Mouse (Mus musculus): Measurements from ENCODE around the gene St6gal1.

St6gal1 gene

DNA sequence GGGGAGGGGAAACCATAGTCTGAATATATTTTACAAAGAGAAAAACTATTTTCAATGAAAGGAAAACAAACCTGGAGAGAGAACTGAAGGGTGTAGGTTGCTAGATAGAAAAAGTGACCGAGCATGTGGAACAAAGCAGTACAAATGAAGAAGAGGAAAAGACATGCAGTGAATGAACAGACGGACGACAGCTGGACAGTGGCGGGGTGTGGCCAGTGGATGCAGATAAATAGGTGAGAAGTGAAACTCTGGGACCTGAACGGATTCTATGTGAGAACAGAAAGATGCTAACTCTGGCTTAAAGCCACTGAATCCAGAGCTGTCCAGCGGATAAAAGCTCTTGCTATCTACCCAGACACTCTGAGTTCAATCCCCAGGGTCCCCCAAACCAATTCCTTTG lies 25.2 kb downstream of the St6gal1 start:
- DNase-seq (ENCODE audit: low read depth in 1 of 2, low spot score in 2 of 2), result no peak

DNA sequence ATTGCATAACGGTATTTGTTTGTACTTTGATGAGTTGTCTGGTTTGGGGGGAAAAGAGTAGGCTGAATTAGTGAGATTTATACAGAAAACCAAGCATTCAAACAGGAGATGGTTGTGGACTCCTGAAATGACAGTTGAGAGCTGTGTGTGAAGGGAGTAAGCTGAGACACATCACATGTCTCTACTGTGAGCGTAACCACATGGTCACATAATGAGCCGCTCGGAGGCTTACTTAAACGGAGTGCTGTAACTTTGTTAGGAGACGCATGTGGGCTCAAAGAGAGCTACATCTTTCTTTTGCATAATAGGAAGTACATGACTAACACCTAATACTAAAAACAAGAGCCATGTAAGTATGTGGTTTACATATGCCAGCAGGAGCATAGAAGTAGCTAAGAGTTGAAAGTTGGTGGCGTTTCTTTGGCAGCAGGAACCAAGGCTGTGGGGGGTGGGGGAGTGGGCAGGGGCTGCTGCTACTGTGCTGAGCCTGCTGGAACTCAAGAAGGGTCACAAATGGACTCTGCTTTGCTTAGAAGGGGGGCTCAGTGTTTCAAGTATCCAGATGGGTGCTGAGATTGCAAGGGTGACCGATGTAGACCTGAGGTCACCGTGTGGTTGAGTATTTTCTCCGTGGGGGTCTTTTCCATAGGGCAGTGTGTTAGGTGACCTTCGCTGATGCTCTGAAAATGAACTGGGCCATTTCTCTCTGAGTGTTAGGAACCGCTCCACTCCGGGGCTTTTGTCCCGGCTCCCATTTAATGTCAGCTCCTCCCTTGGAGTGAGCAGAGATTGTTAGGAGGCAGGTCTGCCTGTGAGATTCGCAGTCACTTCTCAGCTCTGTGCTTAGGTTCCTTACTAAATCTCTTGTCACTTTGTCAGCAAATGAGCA lies 26.3 kb downstream of the St6gal1 start:
- DNase-seq (ENCODE audit: low read depth in 1 of 2, low spot score in 2 of 2), result no peak

DNA sequence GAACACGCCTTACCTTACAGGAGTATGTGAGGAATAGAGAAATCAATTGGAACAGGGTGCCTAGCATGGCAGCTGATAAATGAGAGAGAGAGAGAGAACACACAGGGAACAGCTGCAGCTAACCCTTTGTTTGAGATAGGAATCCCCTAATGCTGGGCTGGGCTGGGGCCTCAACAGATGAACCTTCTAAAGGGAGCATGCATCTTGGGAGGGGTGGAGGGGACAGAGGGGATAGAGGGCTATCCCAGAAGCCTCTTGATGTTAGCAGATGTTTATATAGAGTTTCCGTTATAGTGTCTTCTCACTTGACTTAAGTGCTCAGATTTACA lies 26.9 kb downstream of the St6gal1 start:
- no peak for DNase-seq (ENCODE audit: low read depth in 1 of 2, low spot score in 2 of 2)

DNA sequence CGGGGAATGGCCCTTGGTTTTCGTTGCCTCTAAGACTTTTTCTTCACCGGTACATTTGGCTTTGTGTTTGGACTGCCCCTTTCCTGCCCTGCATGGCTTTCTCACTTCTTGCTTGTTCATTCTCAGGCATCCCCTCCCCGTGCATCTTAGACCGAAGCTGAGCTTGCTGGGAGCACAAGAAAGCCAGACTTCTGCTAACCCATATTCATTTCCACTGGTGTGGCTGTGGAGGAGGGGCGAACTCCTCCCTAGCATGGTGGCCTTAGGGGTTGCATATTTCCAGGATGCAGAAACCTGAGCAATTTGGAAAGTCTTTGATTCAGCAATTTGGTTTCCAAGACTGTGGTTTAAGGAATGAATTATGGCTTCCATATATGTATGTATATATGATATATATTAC lies 29.1 kb downstream of the St6gal1 start:
- no peak for DNase-seq (ENCODE audit: low read depth in 1 of 2, low spot score in 2 of 2)

DNA sequence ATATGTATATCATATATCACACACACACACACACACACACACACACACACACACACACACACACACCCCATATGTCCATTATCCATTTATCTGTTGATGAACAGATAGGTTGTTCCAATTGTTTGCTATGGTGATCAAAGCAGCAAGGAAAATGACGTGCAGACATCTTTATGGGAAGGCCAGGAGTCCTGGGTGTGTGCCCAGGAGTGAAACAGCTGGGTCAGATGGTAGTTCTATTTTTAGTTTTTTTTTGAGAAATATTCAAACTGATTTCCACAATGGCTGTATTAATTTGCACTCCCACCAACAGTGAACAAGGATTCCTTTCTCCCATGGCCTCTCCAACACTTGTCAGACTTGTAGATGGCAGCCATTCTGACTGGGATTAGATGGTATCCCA lies 29.5 kb downstream of the St6gal1 start:
- DNase-seq (ENCODE audit: low read depth in 1 of 2, low spot score in 2 of 2), result no peak

DNA sequence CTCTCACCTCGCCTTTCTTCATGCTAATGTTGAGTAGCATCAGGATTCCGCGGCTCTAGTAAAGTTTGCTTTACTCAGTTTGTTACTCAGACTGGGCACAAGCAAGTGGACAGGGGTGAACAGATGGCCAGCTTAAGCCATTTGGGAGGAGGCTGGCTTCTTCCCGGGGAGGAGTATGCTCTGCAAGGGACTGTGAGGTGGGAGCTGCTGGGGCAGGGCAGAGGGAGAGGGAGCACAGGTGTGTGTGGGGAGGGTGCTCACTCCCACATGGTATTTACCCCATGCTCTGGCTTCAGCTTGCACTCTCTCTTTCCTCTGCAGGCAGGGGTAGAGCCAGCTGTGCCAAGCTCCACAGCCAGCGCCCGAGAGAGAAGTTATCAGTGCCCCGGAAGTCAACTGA lies 32.1 kb downstream of the St6gal1 start:
- DNase-seq (ENCODE audit: low read depth in 1 of 2, low spot score in 2 of 2), result no peak

DNA sequence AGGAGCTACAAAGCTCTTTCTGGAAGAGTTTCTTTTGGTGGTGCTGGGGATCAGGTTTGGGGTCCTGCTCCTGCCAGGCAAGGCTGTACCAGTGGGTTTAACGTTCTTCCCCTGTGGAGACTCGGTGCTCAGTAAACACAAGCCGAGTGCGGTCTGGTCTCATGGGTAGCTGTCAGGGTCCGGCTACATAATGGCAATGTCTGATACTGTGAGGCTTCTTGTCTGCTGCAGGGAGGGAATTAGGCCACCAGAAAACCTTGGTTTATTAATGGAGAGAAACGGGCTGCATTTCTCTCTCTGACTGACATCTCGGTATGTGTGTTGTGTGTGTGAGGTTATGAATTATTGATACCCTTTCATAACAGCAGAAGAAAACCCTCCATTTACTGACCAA lies 33.9 kb downstream of the St6gal1 start:
- no peak for DNase-seq (ENCODE audit: low read depth in 1 of 2, low spot score in 2 of 2)

DNA sequence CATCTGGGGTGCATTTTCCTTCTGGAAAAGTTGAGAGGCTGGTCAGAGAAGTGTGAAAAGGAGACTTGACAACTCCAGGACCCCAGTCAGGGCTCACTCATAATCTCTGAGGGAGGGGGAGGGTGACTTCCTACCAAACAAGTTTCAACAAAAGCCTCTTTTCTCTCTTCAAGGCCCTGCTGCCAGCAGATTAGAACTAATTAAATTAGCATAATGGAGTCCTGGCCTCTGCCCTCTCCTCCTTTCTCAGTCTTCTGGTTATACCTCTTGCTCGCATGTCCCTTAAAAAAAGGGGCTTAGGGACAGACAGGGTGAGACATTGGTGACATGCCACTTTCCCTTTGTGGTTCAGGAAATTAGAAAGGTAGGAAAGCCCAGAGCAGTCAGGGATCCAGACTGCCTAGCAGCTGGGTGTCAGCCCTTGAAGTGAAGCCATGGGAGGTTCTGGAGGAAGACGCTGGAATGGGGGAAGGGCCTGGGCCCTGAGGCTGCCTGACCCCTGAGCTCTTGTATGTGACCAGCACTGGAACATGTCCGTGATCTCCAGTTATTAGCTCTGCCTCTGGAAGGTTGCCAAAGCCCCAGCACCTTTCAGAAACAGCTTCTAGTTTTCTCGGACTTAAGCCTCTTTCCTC lies 34.4 kb downstream of the St6gal1 start:
- DNase-seq (ENCODE audit: low read depth in 1 of 2, low spot score in 2 of 2), result no peak

DNA sequence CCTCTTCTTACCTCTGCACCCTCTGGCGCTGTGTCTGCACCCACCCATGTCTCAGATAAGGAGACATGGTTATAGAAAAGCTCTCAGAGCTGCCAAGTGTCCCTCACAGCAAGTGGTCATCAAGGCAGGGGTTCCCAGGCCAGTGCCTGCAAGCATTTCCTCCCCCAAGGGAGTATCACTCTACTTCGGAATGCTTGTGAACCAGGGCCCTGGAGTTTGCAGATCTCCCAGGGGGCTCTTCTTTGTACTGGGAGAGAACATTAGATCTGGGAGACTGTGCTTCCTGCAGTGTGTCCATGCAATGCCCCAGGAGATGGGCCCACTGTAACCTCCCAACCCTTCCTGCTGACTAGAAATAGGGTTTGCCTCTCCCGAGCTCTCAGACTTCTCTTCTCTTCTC lies 35.0 kb downstream of the St6gal1 start:
- DNase-seq (ENCODE audit: low read depth in 1 of 2, low spot score in 2 of 2), result no peak

DNA sequence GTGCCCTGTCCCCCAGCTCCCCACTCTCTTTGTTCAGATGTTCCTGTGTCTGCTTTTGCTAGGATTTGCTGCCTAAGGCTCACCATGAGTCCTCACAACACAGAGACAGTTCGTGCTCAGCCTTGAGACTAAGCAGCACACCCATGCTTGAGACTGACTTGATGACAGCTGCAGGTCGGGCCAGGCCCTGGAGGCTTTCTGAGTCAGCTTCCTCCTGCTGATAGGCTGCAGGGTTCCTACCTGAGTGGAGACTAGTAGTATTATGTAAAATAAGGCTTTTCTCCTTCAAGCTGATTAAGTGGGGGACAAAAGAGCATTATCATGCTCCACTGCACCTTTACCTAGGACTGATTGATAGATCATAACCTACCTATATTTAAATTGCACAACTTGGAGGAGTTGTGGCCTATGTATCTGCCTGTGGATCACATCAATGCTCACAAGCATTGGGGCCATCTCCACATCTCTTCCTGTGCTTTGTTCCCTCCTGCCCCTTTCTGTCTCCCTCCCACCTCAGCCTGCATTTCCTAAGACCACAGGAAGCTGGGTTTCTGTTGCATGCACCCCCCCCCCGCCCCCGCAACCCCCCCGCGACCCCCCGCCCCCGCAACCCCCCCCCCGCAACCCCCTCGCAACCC lies 37.7 kb downstream of the St6gal1 start:
- no peak for DNase-seq (ENCODE audit: low read depth in 1 of 2, low spot score in 2 of 2)

DNA sequence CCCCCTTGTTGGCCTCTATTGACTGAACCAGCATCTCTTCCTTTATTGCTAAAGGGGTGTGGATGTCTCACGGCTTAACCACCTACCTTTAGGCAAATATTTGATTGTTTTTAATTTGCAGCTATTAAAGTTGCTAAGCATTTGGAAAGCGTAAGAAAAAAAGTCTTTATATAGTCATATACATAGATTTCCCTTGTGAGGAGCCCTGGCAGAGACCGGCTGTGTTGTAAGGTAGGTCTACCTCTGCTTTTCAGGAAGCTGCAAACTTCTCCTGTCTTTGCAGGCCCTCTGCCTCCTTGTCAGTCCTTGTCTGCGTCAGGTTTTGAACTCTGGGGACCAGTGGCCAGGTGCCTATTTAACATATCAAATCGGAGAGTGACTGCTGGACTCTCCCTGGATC lies 38.3 kb downstream of the St6gal1 start:
- DNase-seq (ENCODE audit: low read depth in 1 of 2, low spot score in 2 of 2), result no peak

DNA sequence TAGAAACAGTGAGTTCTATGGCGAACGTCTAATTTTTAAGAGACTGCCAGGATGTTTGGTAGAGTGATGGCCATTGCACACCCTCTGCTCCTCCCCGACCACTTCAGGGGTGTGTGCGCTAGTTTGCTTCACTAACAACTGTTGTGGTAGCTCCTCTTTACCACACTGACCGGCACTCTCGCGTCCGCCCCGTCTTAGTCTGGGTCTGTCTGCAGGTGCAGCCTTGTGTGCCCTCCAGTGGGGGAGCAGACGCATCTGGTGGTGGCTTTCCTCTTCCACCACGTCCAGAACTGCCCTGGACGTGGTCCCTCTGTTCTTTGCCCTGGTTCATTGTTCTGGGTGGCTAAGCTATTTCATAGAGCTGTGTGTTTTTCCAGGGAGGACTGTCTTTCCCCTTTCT lies 40.5 kb downstream of the St6gal1 start:
- no peak for DNase-seq (ENCODE audit: low read depth in 1 of 2, low spot score in 2 of 2)

DNA sequence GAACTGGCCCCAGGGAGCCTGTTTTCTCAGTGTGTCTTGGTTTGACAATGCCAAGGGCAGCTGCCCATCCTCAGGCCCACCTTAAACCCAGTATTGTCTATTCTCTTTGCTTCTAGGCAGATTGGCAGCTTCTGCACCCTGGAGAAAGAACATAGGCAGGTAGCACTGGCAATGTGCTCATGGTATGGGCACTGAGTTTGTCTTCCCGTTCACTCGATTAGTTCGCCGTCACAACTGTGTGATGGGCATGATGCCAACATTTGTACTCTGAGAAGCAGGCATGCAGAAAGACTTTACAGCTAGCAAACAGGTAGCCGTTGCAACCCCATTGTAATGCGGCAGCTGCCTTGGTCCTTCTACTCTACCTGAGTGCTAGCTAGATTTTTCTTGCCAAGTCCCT lies 40.9 kb downstream of the St6gal1 start:
- no peak for DNase-seq (ENCODE audit: low read depth in 1 of 2, low spot score in 2 of 2)

DNA sequence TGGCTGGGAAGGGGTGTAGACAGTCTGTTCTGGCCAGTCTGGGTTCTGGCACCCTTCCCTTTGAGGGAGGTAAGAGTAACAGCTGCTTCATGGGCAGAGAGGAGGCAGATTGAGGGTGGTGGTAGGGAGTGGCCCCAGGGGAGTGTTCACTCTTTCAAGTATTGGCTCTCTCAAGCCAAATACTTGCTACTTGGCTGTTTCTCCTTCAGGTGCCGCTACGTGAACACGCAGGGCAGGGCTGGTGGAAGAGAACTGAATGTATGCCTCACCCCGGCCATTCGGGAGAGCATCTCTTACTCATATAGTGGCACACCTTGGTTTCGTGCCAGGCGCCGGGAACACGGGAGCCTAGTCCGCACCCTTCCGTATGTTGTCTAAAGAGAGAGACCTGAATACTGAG lies 41.8 kb downstream of the St6gal1 start:
- DNase-seq (ENCODE audit: low read depth in 1 of 2, low spot score in 2 of 2), result no peak

DNA sequence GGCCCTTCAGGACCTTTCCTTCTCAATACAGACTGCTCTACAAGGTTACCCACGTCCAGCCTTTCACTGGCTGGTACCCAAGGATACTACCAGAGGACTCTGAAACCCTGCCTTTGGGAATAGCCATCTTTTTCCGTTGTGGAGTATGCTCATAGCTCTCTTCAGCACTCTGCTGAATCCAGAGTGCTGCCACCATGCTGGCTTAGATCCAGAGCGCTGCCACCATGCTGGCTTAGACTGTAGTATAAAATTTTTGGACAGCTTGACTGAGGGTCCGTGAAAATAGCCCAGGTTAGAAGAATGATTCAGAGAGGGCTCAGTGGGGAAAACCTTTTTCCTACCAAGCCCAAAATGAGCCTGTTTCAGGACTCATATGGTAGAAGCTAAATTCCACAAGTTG lies 42.4 kb downstream of the St6gal1 start:
- DNase-seq (ENCODE audit: low read depth in 1 of 2, low spot score in 2 of 2), result no peak

DNA sequence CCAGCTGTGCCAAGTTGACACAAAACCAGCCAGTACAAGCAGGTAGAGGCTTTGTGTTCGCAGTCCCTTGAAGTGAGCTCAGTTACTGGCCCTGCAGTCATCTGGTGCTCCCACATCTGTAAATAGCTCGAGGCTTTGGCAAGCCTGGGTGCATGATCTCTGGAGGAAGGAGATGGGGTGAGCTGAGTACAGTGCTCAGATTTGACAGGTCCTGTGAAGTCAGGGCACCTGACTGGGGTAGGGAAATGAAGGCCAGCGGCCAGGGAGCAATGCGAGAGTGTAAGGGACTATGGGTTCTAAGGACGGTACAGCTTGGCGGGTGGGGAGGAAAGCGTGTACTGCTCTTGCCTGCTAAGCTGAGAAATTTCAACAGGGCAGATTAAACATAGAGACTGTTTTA lies 43.7 kb downstream of the St6gal1 start:
- DNase-seq (ENCODE audit: low read depth in 1 of 2, low spot score in 2 of 2), result no peak

DNA sequence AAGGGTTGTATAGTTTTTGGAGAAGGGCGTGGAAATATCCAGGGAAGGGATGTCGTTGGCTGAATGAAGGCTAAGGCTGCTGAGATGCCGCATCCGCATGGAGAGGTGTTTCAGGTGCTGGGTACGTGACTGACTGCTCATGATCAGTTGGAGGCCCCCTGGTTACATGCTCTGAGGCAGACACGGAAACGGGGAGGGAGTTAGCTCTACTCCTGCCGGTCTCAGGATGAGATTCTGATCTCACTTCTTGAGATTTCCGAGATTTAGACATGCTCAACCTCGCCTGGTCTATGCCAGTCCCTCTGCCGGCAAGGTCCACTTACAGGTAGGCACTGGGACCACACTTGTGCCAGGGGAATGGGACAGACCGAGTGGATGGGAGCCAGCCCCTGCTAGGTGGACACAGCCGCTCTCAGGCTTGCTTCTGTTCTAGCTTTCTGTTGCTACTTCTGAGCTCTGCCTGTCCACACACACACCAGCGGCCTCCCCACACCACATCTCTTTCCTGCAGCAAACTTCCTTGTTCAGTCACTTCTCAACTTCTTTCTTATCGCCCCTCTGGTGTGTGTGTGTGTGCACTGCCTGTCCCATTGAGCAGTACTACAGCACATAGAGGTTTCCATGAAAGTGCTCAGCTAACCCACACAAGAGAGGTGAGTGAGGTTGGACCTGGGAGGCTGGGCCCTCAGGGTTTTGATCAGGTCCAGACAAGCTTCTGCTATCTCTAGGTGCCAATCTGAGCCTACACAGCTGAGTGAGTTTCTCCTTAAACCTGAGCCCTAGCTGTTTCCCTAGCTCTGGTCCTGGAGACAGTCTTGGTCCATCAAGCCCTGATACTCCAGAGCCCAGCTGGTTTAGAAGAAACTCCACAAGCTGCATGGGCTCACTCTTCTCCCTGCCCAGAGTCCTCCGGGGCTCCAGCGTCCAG lies 44.8 kb downstream of the St6gal1 start:
- DNase-seq (ENCODE audit: low read depth in 1 of 2, low spot score in 2 of 2), result no peak

DNA sequence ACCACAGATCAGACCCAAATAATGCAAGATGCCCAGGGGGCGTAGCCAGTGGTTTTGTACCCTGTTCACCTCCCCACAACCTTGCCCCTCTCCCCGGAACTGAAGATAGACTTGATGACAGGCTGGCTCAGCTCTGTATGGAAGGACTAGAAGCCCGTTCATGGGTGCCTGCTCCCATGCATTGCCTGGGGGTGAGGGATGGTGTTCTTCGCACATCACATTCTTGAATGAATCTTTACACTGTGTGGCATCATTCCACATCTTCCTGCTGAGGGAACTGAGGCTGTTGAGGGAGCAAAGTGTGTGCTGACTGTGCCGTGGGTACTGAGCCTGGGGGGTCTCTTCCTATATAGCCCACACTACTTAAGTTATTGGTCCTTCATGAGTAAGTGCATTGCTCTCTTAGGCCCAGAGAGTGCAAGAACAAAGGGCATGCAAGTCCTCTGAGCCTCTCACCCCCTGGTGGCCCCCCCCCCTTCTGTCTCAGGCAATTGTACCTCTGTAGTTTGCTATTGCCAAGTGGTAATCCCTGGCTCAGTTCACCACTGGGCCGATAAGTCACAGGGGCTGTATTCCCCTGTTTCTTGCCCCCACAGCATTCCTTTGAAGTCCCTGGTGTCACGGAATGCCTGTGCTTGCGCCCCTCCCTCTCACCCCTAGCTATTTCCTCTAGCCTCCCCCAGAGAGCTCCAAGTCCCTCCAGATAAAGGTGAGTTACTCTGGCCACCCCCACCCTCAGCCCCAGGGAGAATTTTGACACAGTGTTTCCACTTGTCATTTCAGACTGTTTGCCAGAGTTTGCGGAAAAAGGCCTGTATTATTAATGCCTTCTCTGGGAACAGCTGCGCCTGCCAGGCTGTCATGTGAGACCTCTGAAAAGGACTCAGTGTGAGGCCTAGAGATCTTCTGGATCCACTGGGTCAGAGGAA lies 45.7 kb downstream of the St6gal1 start:
- no peak for DNase-seq (ENCODE audit: low read depth in 1 of 2, low spot score in 2 of 2)

DNA sequence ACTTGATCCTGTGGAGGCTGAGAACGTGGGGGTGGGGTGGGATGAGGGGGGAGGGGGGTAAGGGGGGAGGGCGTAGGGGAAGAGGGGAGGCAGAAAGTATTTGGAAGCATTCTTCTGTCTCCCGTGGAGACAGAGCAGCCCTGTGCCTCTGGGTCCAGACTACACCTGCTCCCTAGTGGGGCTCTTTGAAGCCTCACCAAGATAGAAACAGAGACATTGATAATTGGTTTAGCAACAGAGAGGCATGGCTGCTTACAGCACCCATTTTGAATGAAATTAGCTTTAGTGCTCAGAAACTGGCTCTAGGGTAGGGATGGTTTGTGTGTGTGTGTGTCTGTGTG lies 46.3 kb downstream of the St6gal1 start:
- no peak for DNase-seq (ENCODE audit: low read depth in 1 of 2, low spot score in 2 of 2)

DNA sequence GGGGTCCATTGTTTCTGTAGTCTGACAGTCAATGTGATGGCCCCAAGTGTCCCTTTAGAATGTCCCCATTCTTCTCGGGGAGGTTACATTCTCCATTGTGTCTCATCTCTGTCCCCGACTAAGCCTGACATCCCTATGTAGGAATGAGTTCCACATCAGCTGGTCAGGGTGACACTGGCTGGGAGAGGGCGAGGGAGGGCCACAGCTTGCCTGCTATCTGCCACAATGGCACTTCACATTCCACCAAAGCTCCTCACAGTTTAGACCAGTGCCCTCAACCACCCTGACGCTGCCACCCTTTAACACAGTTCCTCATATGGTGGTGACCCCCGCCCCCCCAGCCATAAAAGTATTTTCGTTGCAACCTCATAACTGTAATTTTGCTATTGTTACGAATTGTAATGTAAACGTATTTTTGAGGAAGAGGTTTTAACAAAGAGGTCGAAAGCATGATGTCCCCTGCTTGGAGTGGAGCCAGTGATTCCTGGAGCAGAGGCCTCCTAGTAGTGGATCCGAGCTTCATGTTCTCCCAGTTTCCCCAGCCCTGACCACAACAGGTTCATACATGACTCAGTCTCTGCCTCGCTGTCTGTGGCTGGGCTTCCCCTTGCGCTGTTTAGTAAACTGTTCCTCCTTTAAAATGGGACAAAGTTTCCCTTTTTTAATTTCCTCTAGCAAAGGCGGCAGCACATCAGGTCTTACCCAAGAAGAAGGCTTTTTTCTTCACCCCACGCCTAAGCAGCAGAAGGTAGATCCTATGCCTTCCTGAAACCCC lies 47.4 kb downstream of the St6gal1 start:
- peak; percentile 50 to 65 for DNase-seq (ENCODE audit: low read depth in 1 of 2, low spot score in 2 of 2)
